Mouse (Mus musculus) macrophage (primary cell): Measurements from ENCODE around the gene Xpo6. TPM values are rescaled to one million over a fixed set of nuclear protein-coding genes. Genes with fewer than 3 reads are reported as not detected.

Experiments used
- H3K27ac ChIP-seq: fragments of 350-480 bp; formaldehyde crosslinking; 2 replicates; pipeline ENCODE4 v1.9.0; 2021
- H3K36me3 ChIP-seq: fragments of 350-480 bp; formaldehyde crosslinking; 2 replicates; pipeline ENCODE4 v1.9.0; 2021; ENCODE audit errors: inconsistent target
- H3K4me3 ChIP-seq: fragments of 350-480 bp; formaldehyde crosslinking; 2 replicates; pipeline ENCODE4 v1.9.0; 2021; ENCODE audit errors: inconsistent target
- H3K79me2 ChIP-seq: fragments of 350-480 bp; formaldehyde crosslinking; 2 replicates; pipeline ENCODE4 v1.9.0; 2021; ENCODE audit errors: inconsistent target
- WGBS: methylation state at CpG from one replicate; pipeline ENCODE4 v1.1.7; 2026; ENCODE audit warnings: inconsistent platforms; ENCODE audit not compliant: missing documents; 5-methylcytosine and 5-hydroxymethylcytosine counted together
- polyA plus RNA-seq: library from polyadenylated mRNA; stranded (reverse); fragments of 250-400 nt; gene quantifications from 3 replicates; pipeline ENCODE4 v1.2.4, GENCODE M21; 2018; ENCODE audit warnings: inconsistent platforms
- total RNA-seq, 78 experiments: library from RNA; depleted of rRNA; stranded (reverse); fragments of 250-400 nt; gene quantifications; 1 replicate in 9 of 78; 2 replicates in 24 of 78; 3 replicates in 43 of 78; 4 replicates in 2 of 78; pipeline ENCODE4 v1.2.4; 2018; ENCODE audit warnings: inconsistent platforms in 56 of 78

Gene Xpo6
- total RNA-seq (2018; cell fraction: chromatin; rRNA removed) = 100 to 1,000 TPM; 128 to 306 (median 203) TPM
- 100 to 1,000 TPM in 1 of 26 experiments, 10 to 100 TPM in 25; 56.9 to 101 (median 70.0) TPM for total RNA-seq (2018; cell fraction: cytosol; rRNA removed)
- 100 to 1,000 TPM in 25 of 26 experiments, 10 to 100 TPM in 1; 99.8 to 208 (median 153) TPM for total RNA-seq (2018; cell fraction: nucleus; rRNA removed)
- 63.8 to 102 TPM (median 64.5 TPM) in 3 replicates for polyA plus RNA-seq

- WGBS = 3% methylated on average over 31 of the region's 57 CpGs
Observed at GRCm38 (mm10) chr7:126200178-126200996, at the start of gene Xpo6. Gene Xpo6 (minus strand): TSS chr7:126200501.

GRCm38 (mm10) chr7:126249986-126250385 is 49.7 kb upstream of the Xpo6 start:
- no peak overlapping the region for H3K27ac ChIP-seq
- no peak overlapping the region for H3K4me3 ChIP-seq
- no peaks in the 10 kb centered on the region for H3K36me3 ChIP-seq
- H3K79me2 ChIP-seq = no peaks in the 10 kb centered on the region
- WGBS = 100% methylated on average over 3 of the region's 3 CpGs

More at GRCm38 (mm10) chr7:126200178-126200996, at the start of gene Xpo6:
- Histone ChIP-seq H3K36me3 (no peaks in the 10 kb centered on the region), H3K27ac (peak within 1 kb of the TSS; percentile 34), H3K79me2 (peaks cover 46% of the 10 kb centered on the region), H3K4me3 (peak within 1 kb of the TSS; percentile 61)

- H3K36me3 ChIP-seq = no peaks in the 10 kb centered on the region
- H3K4me3 ChIP-seq = no peak overlapping the region
- WGBS = 82% methylated on average over 5 of the region's 5 CpGs
- no peaks in the 10 kb centered on the region for H3K79me2 ChIP-seq
- H3K27ac ChIP-seq = no peak overlapping the region
Observed at GRCm38 (mm10) chr7:126249146-126249545, 48.8 kb upstream of the Xpo6 start.

GRCm38 (mm10) chr7:126248641-126249141 is 48.4 kb upstream of the Xpo6 start:
- Histone ChIP-seq H3K4me3 (no peak overlapping the region), H3K79me2 (no peaks in the 10 kb centered on the region), H3K27ac (no peak overlapping the region), H3K36me3 (no peaks in the 10 kb centered on the region)
- WGBS = 79% methylated on average over 12 of the region's 17 CpGs

- Histone ChIP-seq H3K36me3 (no peaks in the 10 kb centered on the region), H3K4me3 (no peak overlapping the region), H3K27ac (no peak overlapping the region), H3K79me2 (no peaks in the 10 kb centered on the region)
- 34% methylated on average over 6 of the region's 6 CpGs for WGBS
Observed at GRCm38 (mm10) chr7:126248088-126248487, 47.8 kb upstream of the Xpo6 start.

- Histone ChIP-seq H3K4me3 (no peak overlapping the region), H3K27ac (no peak overlapping the region), H3K36me3 (no peaks in the 10 kb centered on the region), H3K79me2 (no peaks in the 10 kb centered on the region)
- WGBS = 39% methylated on average over 6 of the region's 6 CpGs
Observed at GRCm38 (mm10) chr7:126244168-126244750, 44.0 kb upstream of the Xpo6 start.

GRCm38 (mm10) chr7:126240814-126241360 is 40.6 kb upstream of the Xpo6 start:
- no peak overlapping the region for H3K27ac ChIP-seq
- 87% methylated on average over 14 of the region's 14 CpGs for WGBS
- H3K36me3 ChIP-seq = no peaks in the 10 kb centered on the region
- H3K79me2 ChIP-seq = no peaks in the 10 kb centered on the region
- H3K4me3 ChIP-seq = no peak overlapping the region

GRCm38 (mm10) chr7:126236794-126237192 is 36.5 kb upstream of the Xpo6 start:
- WGBS = 85% methylated on average over 5 of the region's 5 CpGs
- Histone ChIP-seq H3K27ac (no peak overlapping the region), H3K4me3 (no peak overlapping the region), H3K36me3 (no peaks in the 10 kb centered on the region), H3K79me2 (no peaks in the 10 kb centered on the region)

- H3K27ac ChIP-seq = 0 out of 2 replicates have a peak overlapping the region, but pooled peaks have one; percentile 7
- 12% methylated on average over 11 of the region's 11 CpGs for WGBS
- H3K4me3 ChIP-seq = no peak overlapping the region
- H3K79me2 ChIP-seq = no peaks in the 10 kb centered on the region
- no peaks in the 10 kb centered on the region for H3K36me3 ChIP-seq
Observed at GRCm38 (mm10) chr7:126236083-126236793, 35.9 kb upstream of the Xpo6 start.

- Histone ChIP-seq H3K36me3 (no peaks in the 10 kb centered on the region), H3K4me3 (no peak overlapping the region)
- 96% methylated on average over 3 of the region's 3 CpGs for WGBS
Observed at GRCm38 (mm10) chr7:126234611-126235010, 34.3 kb upstream of the Xpo6 start.

GRCm38 (mm10) chr7:126232345-126233071 is 32.2 kb upstream of the Xpo6 start:
- WGBS = 92% methylated on average over 7 of the region's 8 CpGs
- no peaks in the 10 kb centered on the region for H3K79me2 ChIP-seq
- no peaks in the 10 kb centered on the region for H3K36me3 ChIP-seq
- no peak overlapping the region for H3K4me3 ChIP-seq
- H3K27ac ChIP-seq = no peak overlapping the region

More at GRCm38 (mm10) chr7:126234611-126235010, 34.3 kb upstream of the Xpo6 start:
- Histone ChIP-seq H3K79me2 (no peaks in the 10 kb centered on the region), H3K27ac (no peak overlapping the region)

- WGBS = 38% methylated on average over 6 of the region's 8 CpGs
- H3K4me3 ChIP-seq = no peak overlapping the region
- no peak overlapping the region for H3K27ac ChIP-seq
- H3K79me2 ChIP-seq = no peaks in the 10 kb centered on the region
- no peaks in the 10 kb centered on the region for H3K36me3 ChIP-seq
Observed at GRCm38 (mm10) chr7:126230357-126231148, 30.3 kb upstream of the Xpo6 start.

GRCm38 (mm10) chr7:126226136-126226535 is 25.8 kb upstream of the Xpo6 start:
- H3K27ac ChIP-seq = no peak overlapping the region
- 68% methylated on average over 4 of the region's 5 CpGs for WGBS
- no peaks in the 10 kb centered on the region for H3K79me2 ChIP-seq
- H3K4me3 ChIP-seq = no peak overlapping the region
- no peaks in the 10 kb centered on the region for H3K36me3 ChIP-seq
